Mouse (Mus musculus): Measurements from ENCODE around the gene Abcd3. TPM values are rescaled to one million over a fixed set of nuclear protein-coding genes. Genes with fewer than 3 reads are reported as not detected.

Abcd3 gene
- polyA plus RNA-seq (2012; fragmentation: generic; extraction: Trizol) = 10 to 100 TPM in 1 of 2 experiments, 1 to 10 TPM in 1; 1.4 to 20.4 TPM

GRCm38 (mm10) chr3:121814877-121815548, at the start of gene Abcd3:
Abcd3 (minus strand) TSS chr3:121815302.

GRCm38 (mm10) chr3:121722971-121723844, 91.9 kb downstream of the Abcd3 start, which contains the start of gene F3:
F3 (plus strand) TSS chr3:121723537.

Other genes with a start within 250 kb of the Abcd3 start
- not detected for gene 4930432M17Rik, start 144.5 kb downstream of the Abcd3 start, polyA plus RNA-seq (2012; fragmentation: generic; extraction: Trizol)
- gene F3, start 91.8 kb downstream of the Abcd3 start, polyA plus RNA-seq (2012; fragmentation: generic; extraction: Trizol) = 10 to 100 TPM in 1 of 2 experiments, 1 to 10 TPM in 1; 1.9 to 32.5 TPM
- 1 to 10 TPM in 1 of 2 experiments, under 1 TPM in 1; 0.18 to 3.7 TPM for gene Arhgap29, start 137.2 kb upstream of the Abcd3 start, polyA plus RNA-seq (2012; fragmentation: generic; extraction: Trizol)
- under 1 TPM; 0.01 to 0.37 TPM for gene Abca4, start 229.1 kb upstream of the Abcd3 start, polyA plus RNA-seq (2012; fragmentation: generic; extraction: Trizol)